Mouse (Mus musculus): ENCODE measurements around the gene Sumo2. TPM values are rescaled to one million over a fixed set of nuclear protein-coding genes. Genes with fewer than 3 reads are reported as not detected.

Sumo2 gene
- polyA plus RNA-seq (2016; fragmentation: Nextera tagmentation; extraction: Ambion mirVana), result 713 and 931 TPM in 2 replicates

- DNase-seq (ENCODE audit: low spot score), result peak; percentile 96
- Histone ChIP-seq H3K4me3 (peak within 1 kb of the TSS; percentile 99), H3K4me1 (peaks cover 16% of the 10 kb centered on the region), H3K9me3 (no peaks in the 10 kb centered on the region), H3K27me3 (ENCODE audit: insufficient read depth, poor library complexity, severe bottlenecking) (no peaks in the 10 kb centered on the region), H3K36me3 (peaks cover 31% of the 10 kb centered on the region), H3K27ac (peak within 1 kb of the TSS; percentile 97)
- WGBS, result 2% methylated on average over 64 of the region's 70 CpGs
Observed at GRCm38 (mm10) chr11:115536038-115536681, at the start of gene Sumo2. Sumo2 (minus strand) TSS chr11:115536276.

GRCm38 (mm10) chr11:115585573-115586100 lies 49.6 kb upstream of the Sumo2 start:
- Histone ChIP-seq H3K27me3 (ENCODE audit: insufficient read depth, poor library complexity, severe bottlenecking) (no peaks in the 10 kb centered on the region), H3K4me3 (no peak overlapping the region), H3K27ac (no peak overlapping the region), H3K36me3 (peaks cover 97% of the 10 kb centered on the region), H3K4me1 (peaks cover 2% of the 10 kb centered on the region; the same call in 1 of the 2 replicates), H3K9me3 (no peaks in the 10 kb centered on the region)
- DNase-seq (ENCODE audit: low spot score), result no peak
- 90% methylated on average over 7 of the region's 7 CpGs for WGBS

GRCm38 (mm10) chr11:115584376-115585073 lies 48.4 kb upstream of the Sumo2 start:
- no peak overlapping the region for H3K4me3 ChIP-seq
- peaks cover 94% of the 10 kb centered on the region for H3K36me3 ChIP-seq
- no peak for DNase-seq (ENCODE audit: low spot score)
- H3K9me3 ChIP-seq, result no peaks in the 10 kb centered on the region
- WGBS, result 87% methylated on average over 10 of the region's 10 CpGs
- no peaks in the 10 kb centered on the region for H3K27me3 ChIP-seq (ENCODE audit: insufficient read depth, poor library complexity, severe bottlenecking)
- H3K27ac ChIP-seq, result no peak overlapping the region
- H3K4me1 ChIP-seq, result peaks cover 4% of the 10 kb centered on the region; the same call in 1 of the 2 replicates

GRCm38 (mm10) chr11:115582913-115583606 lies 47.0 kb upstream of the Sumo2 start:
- peaks cover 4% of the 10 kb centered on the region; the same call in 1 of the 2 replicates for H3K4me1 ChIP-seq
- WGBS, result 90% methylated on average over 10 of the region's 10 CpGs
- H3K36me3 ChIP-seq, result peaks cover 97% of the 10 kb centered on the region
- no peak for DNase-seq (ENCODE audit: low spot score)
- H3K4me3 ChIP-seq, result no peak overlapping the region
- H3K27me3 ChIP-seq (ENCODE audit: insufficient read depth, poor library complexity, severe bottlenecking), result no peaks in the 10 kb centered on the region
- H3K9me3 ChIP-seq, result no peaks in the 10 kb centered on the region
- no peak overlapping the region for H3K27ac ChIP-seq

GRCm38 (mm10) chr11:115579080-115579479 lies 43.0 kb upstream of the Sumo2 start:
- H3K27ac ChIP-seq, result no peak overlapping the region
- H3K27me3 ChIP-seq (ENCODE audit: insufficient read depth, poor library complexity, severe bottlenecking), result no peaks in the 10 kb centered on the region
- peaks cover 77% of the 10 kb centered on the region for H3K36me3 ChIP-seq
- DNase-seq (ENCODE audit: low spot score), result no peak
- no peak overlapping the region for H3K4me3 ChIP-seq
- H3K9me3 ChIP-seq, result no peaks in the 10 kb centered on the region
- H3K4me1 ChIP-seq, result peaks cover 4% of the 10 kb centered on the region; the same call in 1 of the 2 replicates

- peak overlapping the region; percentile 80 for H3K4me3 ChIP-seq
- no peaks in the 10 kb centered on the region for H3K27me3 ChIP-seq (ENCODE audit: insufficient read depth, poor library complexity, severe bottlenecking)
- peaks cover 42% of the 10 kb centered on the region for H3K36me3 ChIP-seq
- no peak for DNase-seq (ENCODE audit: low spot score)
- peaks cover 17% of the 10 kb centered on the region for H3K4me1 ChIP-seq
- 13% methylated on average over 7 of the region's 7 CpGs for WGBS
- H3K9me3 ChIP-seq, result no peaks in the 10 kb centered on the region
- peak overlapping the region; percentile 99 for H3K27ac ChIP-seq
Observed at GRCm38 (mm10) chr11:115564961-115565360, 28.9 kb upstream of the Sumo2 start.

- DNase-seq (ENCODE audit: low spot score), result peak; percentile 97
- Histone ChIP-seq H3K27ac (peak within 1 kb of the TSS; percentile 99), H3K36me3 (peaks cover 35% of the 10 kb centered on the region), H3K4me1 (peaks cover 17% of the 10 kb centered on the region), H3K9me3 (no peaks in the 10 kb centered on the region), H3K4me3 (peak within 1 kb of the TSS; percentile 80), H3K27me3 (ENCODE audit: insufficient read depth, poor library complexity, severe bottlenecking) (no peaks in the 10 kb centered on the region)
- under 1% methylated on average over 42 of the region's 42 CpGs for WGBS
Observed at GRCm38 (mm10) chr11:115564064-115564809, 28.2 kb upstream of the Sumo2 start, which contains the start of gene Nup85. Nup85 (plus strand) TSS chr11:115564434.

GRCm38 (mm10) chr11:115563406-115563805 lies 27.3 kb upstream of the Sumo2 start:
- no peaks in the 10 kb centered on the region for H3K27me3 ChIP-seq (ENCODE audit: insufficient read depth, poor library complexity, severe bottlenecking)
- 43% methylated on average over 4 of the region's 4 CpGs for WGBS
- H3K27ac ChIP-seq, result peak overlapping the region; percentile 99
- no peaks in the 10 kb centered on the region for H3K9me3 ChIP-seq
- peaks cover 17% of the 10 kb centered on the region for H3K4me1 ChIP-seq
- H3K36me3 ChIP-seq, result peaks cover 27% of the 10 kb centered on the region
- H3K4me3 ChIP-seq, result peak overlapping the region; percentile 80
- no peak for DNase-seq (ENCODE audit: low spot score)

- Histone ChIP-seq H3K36me3 (no peaks in the 10 kb centered on the region), H3K4me1 (no peaks in the 10 kb centered on the region), H3K4me3 (no peak overlapping the region), H3K27ac (no peak overlapping the region), H3K9me3 (no peaks in the 10 kb centered on the region), H3K27me3 (ENCODE audit: insufficient read depth, poor library complexity, severe bottlenecking) (no peaks in the 10 kb centered on the region)
- 79% methylated on average over 17 of the region's 17 CpGs for WGBS
- DNase-seq (ENCODE audit: low spot score), result no peak
Observed at GRCm38 (mm10) chr11:115555717-115556116, 19.6 kb upstream of the Sumo2 start.

GRCm38 (mm10) chr11:115552783-115553182 lies 16.7 kb upstream of the Sumo2 start:
- Histone ChIP-seq H3K27ac (no peak overlapping the region), H3K4me1 (no peaks in the 10 kb centered on the region), H3K27me3 (ENCODE audit: insufficient read depth, poor library complexity, severe bottlenecking) (no peaks in the 10 kb centered on the region), H3K4me3 (no peak overlapping the region), H3K9me3 (no peaks in the 10 kb centered on the region), H3K36me3 (no peaks in the 10 kb centered on the region)
- WGBS, result 57% methylated on average over 4 of the region's 4 CpGs
- no peak for DNase-seq (ENCODE audit: low spot score)

GRCm38 (mm10) chr11:115543571-115543970 lies 7.5 kb upstream of the Sumo2 start:
- no peak overlapping the region for H3K27ac ChIP-seq
- no peaks in the 10 kb centered on the region for H3K4me1 ChIP-seq
- H3K9me3 ChIP-seq, result no peaks in the 10 kb centered on the region
- H3K4me3 ChIP-seq, result no peak overlapping the region
- 0 out of 2 replicates have a peak, but pooled peaks cover 6% of the 10 kb centered on the region for H3K27me3 ChIP-seq (ENCODE audit: insufficient read depth, poor library complexity, severe bottlenecking)
- no peak for DNase-seq (ENCODE audit: low spot score)
- 72% methylated on average over 4 of the region's 4 CpGs for WGBS
- H3K36me3 ChIP-seq, result no peaks in the 10 kb centered on the region

- Histone ChIP-seq H3K9me3 (no peaks in the 10 kb centered on the region), H3K36me3 (peaks cover 12% of the 10 kb centered on the region), H3K4me1 (peaks cover 16% of the 10 kb centered on the region), H3K27me3 (ENCODE audit: insufficient read depth, poor library complexity, severe bottlenecking) (no peaks in the 10 kb centered on the region), H3K4me3 (no peak overlapping the region), H3K27ac (no peak overlapping the region)
- no peak for DNase-seq (ENCODE audit: low spot score)
- WGBS, result 67% methylated on average over 2 of the region's 2 CpGs
Observed at GRCm38 (mm10) chr11:115538045-115538444, 2.0 kb upstream of the Sumo2 start.

Measured in heart, embryonic 10.5 days (tissue).